Mouse (Mus musculus) urinary bladder, postnatal 25 days (tissue): ENCODE measurements around the gene Neurl1b.

Experiments used
- DNase-seq: peaks from one replicate; pipeline ENCODE4 v3.0.0; 2022; ENCODE audit warnings: low spot score

Gene Neurl1b

DNA sequence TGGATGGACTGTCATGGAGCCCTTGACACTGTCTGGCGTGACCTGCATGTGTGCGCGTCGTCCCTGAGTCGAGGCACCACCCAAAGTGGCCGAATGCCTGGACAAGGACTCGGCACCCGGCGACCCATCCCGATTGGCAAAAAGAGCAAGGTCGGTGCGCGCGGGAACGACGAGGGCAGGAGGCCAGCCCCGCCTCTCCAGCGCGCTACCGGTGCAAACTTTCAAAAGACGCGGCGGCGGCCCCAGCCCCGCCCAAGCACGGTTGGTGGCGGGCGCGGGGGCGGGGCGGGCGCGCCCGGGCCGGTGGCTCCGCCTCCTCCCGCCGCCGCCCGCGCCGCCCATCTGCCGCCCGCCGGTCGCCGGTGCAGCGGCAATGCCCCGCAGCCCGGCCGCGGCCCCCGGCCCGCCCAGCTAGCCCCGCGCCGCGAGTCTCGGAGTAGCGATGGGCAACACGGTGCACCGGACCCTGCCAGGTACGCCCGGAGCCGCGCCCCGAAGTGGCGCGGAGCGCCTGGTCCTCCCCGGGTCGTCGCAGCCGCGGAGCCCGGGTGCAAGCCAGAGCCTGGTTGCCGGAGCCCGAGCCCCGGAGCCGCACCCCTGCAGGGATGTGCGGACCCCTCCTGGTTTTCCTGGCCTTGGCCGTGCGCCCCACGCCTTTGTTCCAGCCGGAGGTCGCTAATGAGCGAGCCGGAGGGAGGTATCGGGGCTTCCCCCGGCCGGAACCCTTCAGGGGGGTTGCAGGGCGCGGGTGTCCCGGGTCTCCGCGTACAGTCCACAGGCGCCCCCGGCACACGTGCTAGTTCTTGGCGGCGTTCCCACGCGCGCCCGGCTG is at the start of gene Neurl1b:
TSS of gene Neurl1b (plus strand) at position 307 of the 832 bp plus-strand sequence.
- peak; percentile 54 for DNase-seq

DNA sequence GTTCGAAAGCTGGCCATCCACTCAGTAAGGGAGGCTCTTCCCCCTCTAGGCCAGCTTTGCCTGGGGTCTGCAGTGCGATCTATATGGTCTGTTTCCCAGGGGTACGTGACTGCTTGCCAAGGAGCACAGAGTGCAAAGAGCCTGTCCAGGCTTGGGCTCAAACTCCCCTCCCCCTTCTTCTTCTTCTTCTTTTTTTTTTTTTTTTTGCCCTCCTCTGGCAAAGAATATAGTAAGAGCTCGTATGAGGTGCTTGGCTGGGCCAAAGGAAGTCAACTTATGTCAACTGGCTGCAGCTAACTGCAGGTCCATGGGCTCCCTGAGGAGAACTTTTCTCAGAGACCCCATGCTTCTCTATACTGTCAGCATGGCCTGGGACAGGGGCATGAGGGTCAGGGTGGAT is 47.8 kb upstream of the Neurl1b start:
- no peak for DNase-seq

DNA sequence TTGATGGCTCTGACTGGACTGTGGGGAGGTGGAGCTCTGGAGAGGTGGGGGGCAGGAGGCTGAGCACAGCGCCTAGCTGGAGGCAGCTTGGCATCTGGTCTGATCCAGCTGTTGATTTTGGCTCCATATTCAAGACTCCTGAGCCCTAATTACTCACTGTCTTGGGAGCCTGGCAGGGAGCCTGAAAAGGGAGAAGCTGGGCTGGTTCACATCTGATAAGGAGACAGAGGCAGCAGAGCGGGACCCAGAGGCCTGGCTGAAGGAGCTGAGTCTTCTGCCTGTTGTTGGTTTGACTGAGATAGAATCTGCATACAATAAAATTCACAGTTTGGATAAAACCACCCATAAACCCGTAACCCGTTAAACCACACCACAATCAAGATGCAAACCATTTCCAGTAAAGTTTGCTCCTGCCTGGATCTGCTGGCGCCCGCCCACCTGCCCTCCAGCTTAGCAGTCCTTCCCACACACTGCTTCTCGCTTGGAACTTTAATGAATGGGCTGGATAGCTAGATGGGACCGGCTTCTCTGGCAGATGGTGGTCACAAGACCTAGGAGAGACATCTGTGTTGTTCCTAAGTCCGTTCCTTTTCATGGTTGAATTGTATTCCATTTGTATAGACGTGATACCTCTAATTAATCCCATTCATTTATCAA is 46.2 kb upstream of the Neurl1b start:
- DNase-seq = peak; percentile 60

DNA sequence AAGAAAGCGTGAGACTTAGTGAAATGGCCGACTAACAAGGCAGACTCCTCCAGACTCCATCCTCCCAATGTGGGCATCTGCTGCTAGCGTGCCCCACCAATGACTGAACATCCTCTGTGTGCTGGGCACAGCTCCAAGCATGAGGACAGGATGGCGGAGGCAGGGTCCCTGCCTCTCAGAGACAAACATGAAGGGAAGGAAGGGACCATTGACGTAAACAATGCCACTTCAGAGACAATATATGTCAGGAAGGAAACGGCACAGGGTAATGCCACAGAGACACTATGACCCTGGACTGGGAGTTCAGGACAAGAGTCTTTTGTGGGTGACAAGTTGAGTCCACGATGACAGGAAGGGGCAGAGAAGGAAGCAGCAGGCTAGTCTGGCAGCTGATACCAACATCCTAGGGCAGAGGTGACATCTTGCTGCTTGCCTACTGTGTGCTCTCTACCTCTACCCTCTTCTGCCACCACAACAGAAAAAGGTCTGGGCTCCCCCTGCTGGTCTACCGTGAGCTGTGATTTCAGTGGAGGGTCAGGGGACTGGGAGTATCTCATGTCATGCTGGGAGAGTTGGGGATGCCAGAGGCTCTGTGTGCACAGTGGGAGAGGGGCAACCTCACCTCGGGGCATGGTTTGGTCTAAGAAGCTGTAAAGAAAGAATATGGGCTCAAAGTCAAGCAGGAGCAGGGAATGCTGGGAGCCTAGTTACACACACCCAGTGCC is 43.9 kb upstream of the Neurl1b start:
- DNase-seq = peak; percentile 39

DNA sequence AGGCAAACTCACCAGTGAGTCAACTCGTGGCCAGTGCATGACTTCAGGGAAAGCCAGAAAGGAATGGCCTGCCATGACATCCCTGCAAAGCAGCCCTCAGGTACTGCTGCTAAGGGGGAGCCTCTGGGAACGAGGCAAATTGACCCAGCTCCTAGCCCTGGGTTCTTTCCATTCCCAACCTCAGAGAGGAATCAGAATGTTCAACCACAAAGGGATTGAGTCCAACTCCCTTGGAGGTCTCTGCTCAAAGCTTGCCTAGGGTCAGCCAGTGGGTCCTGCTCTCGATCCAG is 43.4 kb upstream of the Neurl1b start:
- DNase-seq = no peak

DNA sequence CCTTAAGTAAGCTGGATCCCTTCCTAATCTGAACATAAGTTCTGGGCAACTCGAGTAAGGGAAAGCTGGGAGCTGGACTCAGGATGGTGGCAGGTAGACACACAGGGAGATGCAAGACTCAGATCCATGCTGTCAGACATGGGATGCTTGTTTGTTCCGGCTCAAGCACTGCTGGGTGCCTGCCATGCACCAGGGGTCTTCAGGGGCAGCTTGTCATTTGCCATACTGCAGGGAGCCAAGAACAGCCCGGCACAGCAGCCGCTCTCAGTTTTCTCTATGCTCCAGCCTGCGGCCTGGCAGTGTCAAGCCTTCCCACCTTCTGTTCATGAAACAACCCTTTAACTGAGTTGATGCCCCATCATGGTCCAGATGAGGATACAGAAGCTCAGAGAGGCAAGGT is 41.4 kb upstream of the Neurl1b start:
- no peak for DNase-seq

DNA sequence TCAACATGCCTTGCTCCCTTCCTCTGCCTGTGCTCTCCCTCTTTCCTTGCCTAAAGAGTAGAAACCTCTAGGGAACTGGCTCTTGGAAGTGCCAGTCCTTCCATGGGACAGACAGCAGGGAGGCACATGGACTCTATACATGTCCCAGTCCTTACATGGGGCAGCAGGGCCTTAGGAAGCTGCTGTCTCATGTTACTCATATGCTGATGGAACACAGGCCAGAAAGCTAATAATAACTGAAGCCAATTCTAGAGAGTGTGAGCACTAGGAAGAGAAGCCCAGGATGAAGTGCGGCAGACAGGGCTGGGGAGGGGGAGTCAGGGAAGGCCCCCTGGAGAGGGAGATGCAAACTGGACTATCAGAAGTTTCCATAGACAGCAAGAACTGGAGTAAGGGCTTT is 38.2 kb upstream of the Neurl1b start:
- DNase-seq = no peak

DNA sequence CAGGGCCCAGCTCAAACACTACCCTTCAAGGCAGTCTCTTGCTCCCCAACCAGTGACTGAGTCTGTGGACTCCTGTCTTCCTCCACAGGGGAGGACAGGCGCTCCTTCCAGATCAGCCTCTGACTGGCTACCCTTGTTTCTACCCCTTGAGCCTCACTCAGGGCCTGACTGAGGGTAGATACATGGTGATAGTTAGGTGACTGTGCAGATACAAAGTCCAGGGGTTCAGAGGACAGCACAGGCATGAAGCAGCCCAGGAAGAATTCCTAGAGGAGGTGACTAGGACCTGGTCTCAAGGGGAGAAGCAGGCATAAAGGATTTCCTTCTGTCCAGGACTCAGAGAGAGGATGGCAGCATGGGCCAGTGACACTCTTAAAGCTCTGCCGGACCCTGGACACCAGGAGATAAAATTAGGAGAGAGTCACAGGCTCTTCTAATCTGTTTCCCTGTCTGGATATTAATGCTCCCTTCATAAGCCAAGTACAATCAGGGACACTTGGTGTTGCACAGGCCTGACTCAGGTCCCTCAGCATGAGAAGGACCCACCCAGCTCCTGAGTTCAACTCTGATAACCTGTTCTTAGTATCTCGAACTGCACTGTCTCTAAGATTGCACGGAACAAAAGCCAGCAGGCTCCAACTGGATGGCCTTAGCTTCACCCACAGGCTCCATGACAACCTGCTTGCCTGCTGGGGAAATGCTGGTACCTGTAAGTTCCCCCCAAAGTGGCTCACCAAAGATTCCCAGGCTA is 37.5 kb upstream of the Neurl1b start:
- DNase-seq = no peak

DNA sequence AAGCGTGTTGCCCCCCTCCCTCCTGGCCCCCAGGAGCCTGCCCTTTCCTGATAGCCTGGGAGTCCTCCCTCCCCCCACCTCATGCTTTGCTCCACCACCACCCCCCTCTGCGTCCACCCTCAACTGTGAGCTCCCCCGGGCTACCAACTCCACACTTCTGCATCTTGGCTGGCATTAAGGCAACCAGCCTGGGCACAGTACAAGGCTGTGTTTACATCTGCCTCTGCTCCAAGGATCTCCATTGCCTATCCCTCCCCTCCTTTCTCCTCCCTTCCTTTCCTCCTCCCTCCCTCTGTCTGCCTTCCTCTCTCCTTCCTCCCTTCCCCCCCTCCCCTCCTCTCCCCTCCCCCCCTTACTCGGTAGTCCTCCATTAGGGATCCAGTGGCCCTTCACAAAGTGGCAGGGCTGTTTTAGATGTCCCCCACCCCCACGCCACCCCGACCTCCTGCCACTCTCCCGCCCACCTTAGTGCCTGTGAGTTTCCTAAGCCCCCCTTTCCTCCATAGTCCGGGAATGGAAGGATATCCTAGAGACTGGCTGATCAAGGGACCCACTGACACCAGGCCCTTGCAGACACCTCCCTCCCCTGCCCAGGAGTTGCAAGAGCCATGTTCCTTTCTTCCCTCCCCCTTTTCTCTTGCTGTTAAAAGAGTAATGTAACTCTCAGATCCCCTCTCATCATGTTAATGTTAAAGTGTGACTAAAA is 34.2 kb upstream of the Neurl1b start:
- no peak for DNase-seq

DNA sequence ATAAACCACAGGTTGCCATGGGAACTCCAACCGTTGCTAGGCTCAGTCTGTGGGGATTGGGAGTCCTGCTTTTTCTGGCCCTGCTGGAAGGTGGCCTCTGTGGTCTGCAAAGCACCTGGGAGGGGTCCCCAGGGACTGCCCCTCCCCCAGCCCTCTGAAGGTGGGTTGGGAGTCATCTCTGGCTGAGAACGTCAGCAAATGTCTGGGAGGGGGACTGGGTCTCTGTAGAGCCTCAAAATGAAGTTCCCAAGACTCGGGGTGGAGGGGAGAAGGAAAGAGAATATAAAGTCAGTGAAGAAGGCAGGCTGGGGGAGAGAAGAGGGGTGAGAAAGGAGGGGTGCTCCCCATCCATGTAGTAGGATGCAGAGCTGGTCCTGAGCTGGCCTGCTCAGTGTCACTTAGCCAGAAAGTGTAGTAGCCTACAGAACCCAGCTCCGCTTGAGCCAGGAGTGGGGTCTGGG is 33.6 kb upstream of the Neurl1b start:
- no peak for DNase-seq

DNA sequence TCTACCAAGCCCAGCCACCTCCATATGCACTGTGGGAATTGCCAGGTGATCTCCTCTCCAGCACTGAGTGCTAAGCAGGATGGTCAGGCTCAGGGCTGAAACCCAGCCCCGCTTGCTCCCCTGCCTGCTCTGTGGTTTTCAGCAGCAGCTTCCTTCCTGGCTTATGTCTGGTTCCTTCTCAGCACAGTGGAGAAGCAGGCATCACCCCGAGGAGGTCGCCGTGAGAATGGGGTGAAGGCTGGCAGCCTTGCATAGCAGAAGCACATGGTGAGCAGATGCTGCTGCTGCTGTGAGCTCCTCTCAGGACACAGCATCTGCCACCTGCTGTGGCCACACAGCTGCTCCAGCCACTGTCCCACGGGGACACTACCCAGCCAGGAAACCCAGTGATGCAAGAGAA is 33.0 kb upstream of the Neurl1b start:
- DNase-seq = no peak

DNA sequence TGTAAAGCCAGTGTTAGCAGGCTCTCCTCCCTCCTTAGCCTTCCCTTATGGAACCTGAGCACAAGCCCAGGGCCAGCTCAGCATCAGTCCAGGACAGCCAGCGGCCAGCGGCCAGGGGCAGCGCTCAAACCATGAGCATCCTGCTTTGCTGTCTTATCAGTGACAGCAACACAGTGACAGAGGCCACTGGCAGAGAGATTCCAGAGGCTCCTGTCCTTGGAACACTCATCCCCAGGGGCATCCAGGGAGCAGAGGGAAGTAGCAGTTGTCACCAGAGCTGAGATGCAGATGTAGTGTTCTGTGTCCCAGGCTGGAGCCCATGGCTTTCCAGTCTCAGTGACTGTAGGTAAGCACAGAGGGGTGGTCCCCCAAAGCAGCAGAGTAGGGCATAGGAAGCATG is 32.5 kb upstream of the Neurl1b start:
- DNase-seq = no peak

DNA sequence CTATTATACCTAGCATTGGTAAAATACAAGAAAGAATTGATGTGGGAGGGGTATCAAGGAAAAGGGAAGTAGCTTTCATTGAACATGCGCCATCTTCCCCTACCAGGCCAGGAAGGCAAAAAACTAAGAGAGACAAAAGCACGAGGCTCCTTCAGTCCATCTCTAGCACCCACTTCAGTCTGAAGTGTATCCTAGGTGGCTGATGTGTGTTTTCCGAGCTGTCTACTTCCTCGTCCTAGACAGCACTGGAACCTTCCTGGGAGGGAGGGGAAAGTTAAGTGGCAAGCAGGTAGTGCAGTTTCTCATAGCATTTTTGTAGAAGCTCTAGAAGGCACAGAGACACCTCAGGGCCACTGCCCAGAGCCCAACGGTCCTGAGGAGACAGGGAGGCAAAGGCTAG is 31.9 kb upstream of the Neurl1b start:
- no peak for DNase-seq

DNA sequence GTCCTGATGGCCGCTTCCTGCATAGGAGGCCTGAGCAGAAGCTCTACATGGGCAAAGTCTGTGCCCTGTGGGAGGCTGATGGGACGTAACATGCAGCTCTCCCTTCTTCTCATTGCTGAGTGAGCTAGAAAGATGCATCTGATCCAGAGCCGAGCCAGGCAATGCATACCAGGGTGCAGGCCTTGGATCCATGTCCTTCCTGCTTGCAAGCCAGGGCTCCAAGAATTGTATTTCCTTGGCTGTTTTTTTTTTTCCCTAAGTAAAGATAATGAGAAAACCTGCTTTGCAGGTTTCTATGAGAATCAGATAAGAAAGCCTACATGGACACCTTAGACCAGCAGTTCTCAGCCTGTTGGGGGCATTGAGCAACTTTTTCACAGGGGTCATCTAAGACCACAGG is 30.5 kb upstream of the Neurl1b start:
- DNase-seq = no peak

DNA sequence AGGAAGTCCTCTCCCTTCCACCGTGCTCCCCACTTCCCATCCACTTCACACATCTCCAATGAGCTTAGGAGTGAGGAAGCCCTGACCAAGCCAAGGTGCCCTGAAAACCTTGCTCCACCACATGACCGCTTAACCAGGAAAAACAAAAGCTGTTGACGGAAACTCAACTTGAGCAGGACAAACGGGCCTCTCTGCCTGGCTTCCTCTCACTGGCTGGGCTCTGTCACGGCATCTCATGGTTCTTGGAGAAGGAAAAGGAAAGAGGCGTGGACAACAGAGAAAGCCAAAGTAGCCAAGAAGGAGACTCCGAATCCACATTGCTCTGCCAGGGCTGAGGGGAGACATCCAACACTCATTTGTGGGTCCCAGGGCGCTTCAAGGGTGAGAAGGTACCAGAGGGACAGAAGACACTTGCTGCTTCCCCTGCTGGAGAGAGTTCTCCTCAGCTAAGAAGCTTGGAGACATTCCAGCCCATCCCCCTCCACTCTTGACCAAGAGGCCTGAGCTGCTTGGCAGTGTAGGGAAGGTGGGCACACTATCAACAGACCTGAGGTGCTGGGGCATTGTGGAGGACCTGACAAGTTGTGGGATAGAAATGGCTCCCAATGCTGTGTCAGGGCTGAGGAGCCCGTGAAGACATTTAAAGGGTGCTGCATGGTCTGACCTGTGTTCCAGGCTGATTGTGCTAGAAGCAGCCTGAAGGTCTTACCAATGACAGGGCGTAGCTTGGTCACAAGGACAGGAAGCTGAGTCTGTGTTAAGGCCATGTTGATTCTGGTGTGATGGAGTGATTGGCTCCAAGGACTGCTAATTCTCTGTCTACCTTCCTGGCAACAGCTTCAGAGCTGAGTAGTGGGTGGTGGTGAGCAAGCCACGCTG is 29.1 kb upstream of the Neurl1b start:
- DNase-seq = no peak

DNA sequence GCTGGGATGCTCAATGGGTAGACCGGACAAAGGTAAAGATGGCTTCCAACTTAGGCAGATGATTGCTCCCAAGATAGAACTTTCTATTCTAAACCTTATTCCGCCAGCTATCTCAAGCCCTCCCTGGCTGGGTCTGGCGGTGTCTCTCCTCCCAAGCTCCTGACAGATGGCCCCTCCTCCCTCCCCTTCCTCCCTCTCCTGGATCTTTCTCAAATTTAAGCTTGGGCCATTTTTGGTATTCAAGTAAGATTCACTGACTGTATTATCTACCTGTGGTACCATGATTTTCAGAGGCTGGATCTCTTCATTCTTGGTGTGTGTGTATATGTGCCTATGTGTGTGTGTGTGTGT is 28.5 kb upstream of the Neurl1b start:
- DNase-seq = no peak

DNA sequence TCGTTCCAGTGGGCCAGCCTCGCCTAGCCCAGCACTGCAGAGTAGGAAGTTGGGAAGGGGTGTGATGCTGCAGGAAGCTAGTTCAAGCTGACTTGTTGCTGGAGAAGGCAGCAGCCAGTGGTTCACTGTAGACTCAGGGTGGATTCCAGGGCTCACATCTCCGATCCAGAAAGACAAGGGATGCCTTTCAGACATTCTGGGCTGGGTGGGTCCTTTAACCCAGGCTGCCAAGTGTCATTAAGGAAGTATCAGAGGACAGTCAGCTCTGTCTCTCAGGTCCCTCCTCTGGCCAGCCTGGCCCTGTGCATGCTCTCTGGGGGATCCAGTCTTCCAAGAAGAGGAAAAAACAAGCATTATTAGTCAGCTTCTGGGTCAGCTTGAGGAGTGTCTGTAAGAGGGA is 26.5 kb upstream of the Neurl1b start:
- DNase-seq = no peak

DNA sequence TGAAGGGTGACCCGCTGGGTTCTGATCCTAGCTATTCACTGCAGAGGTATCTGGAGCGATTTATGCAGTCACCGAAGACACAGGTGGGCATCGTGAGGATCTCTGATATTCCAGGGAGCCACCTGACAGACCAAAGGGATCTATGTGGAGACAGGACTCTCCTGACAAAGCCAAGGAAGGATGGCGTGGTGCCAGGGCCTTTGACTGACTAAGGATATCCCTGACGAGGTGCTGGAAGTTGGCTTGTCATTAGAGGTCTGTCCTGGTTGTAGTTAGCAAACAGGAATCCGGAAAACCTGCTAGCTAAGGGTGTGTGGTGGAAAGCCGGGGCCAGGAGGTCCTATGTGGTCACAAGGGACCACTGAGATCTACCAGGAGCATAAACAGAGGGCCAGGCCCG is 25.4 kb upstream of the Neurl1b start:
- DNase-seq = no peak

DNA sequence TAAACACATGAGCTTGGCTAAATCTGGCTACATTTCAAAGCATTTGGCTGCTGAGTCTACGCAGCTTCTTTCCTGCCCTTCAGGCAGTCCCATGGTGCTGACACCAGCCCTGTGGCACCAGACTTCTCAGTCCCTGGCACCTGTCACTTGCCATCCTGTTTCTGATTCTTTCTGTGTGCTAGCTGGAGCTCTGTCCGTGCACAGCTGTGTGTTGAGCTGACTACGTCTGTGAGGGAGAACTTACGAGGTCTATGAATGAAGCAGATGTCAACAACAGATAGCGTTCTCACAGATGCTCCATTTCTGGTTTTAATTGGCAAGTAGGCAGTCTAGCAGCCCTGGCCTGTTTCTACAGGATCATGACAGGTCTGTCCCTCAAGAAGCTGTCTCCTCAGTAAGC is 24.0 kb upstream of the Neurl1b start:
- no peak for DNase-seq

DNA sequence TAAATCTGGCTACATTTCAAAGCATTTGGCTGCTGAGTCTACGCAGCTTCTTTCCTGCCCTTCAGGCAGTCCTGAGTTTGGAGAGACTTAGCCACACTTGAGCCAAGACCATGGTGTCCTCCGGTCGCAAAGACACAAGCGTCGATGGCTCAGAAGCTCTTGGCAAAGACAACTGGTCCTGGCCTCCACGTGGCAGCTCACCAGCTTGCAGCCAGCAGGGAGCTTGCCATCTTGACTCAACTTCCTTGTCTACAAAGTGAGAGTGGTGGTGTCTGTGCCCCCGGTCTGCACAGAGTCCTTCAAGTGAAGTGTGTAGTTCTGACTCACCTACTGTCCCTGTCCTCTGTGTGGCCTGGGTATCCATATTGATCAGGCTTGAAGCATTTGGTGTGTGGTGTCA is 22.3 kb upstream of the Neurl1b start:
- no peak for DNase-seq

DNA sequence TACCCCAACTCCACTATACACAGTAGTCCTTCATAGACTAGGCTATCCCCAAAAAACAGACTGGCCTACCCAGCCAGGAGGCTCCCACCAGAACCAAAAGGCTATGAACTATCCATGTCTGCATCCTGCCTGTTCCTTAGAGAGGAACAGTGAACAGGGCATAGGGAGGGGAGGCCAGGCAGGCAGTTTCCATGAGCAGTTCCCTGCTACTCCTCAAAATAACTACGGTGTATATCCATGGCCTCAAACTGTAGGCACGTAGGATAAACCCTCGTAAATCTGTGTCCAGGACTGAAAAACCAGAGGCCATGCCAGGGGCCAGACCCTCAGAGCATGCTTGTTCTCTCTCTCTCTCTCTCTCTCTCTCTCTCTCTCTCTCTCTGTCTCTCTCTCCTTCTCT is 17.9 kb upstream of the Neurl1b start:
- DNase-seq = no peak
